In genomic region chr11:19666732-19667131, GRCm38 (mm10) we compare ENCODE assay signal across 21 mouse cellular contexts.
DNase-seq lines count a peak whose midpoint lies in the region; ATAC-seq lines count a peak whose summit lies in the region.
"Had no signal": no experiment of that assay in that cellular context is flagged by ENCODE, and none has a peak within 500 bp of the region (broad histone marks: within the 10 kb centered on the region; RNA-seq: fewer than 3 reads in every experiment).

No protein-coding gene starts in this region.

- no peak for DNase-seq in frontal cortex, postnatal 36 days (ENCODE audit: low spot score in 2 of 2)
- peak; percentile 40 for DNase-seq in 3T3-L1 (ENCODE audit: low read depth, low spot score)
- DNase-seq in brain, adult 2 months (ENCODE audit: low read depth, low spot score) = peak; percentile 58
- no peak for DNase-seq in limb, embryonic 10.5 days (ENCODE audit: low spot score)
- DNase-seq in retina, postnatal 1 day = no peak
- no peak for DNase-seq in cerebellum, adult 11 months
- DNase-seq: adrenal gland, postnatal 25 days; cerebellum, adult 11-12 months; cerebellum, adult 9-10 months; cerebellum, postnatal 25 days; gastrocnemius, postnatal 36 days; heart, adult 18-20 months; heart, postnatal 10 days; kidney, adult 11 months had no signal

- H3K4me1 ChIP-seq in limb, embryonic 10.5 days = peaks cover 18% of the 10 kb centered on the region

- H3K27ac ChIP-seq in limb, embryonic 10.5 days = no peak overlapping the region
- H3K27ac ChIP-seq: embryonic facial prominence, embryonic 13.5 days; heart, embryonic 10.5 days; hindbrain, embryonic 13.5 days; hindbrain, postnatal 0 days had no signal

- ATAC-seq in frontal cortex, adult (ENCODE audit: low TSS enrichment) = peak; percentile 94
- ATAC-seq: activated CD4-positive, CD25-positive, alpha-beta regulatory T cell, adult 4 months; forebrain, embryonic 16.5 days; hindbrain, postnatal 0 days had no signal

- no peak overlapping the region for H3K4me3 ChIP-seq in limb, embryonic 10.5 days
- H3K4me3 ChIP-seq: embryonic facial prominence, embryonic 13.5 days; heart, embryonic 10.5 days; hindbrain, embryonic 13.5 days had no signal

- WGBS in limb, embryonic 10.5 days = 94% methylated on average over 4 of the region's 4 CpGs

- H3K27me3 ChIP-seq in limb, embryonic 10.5 days (ENCODE audit: low read depth, poor library complexity, severe bottlenecking) = peaks cover 5% of the 10 kb centered on the region
- H3K27me3 ChIP-seq: embryonic facial prominence, embryonic 13.5 days; hindbrain, embryonic 13.5 days had no signal

- H3K9me3 ChIP-seq in limb, embryonic 10.5 days (replicated peaks) = no peaks in the 10 kb centered on the region
- H3K9me3 ChIP-seq: embryonic facial prominence, embryonic 13.5 days; heart, embryonic 10.5 days; hindbrain, embryonic 13.5 days had no signal

- H3K36me3 ChIP-seq in limb, embryonic 10.5 days = no peaks in the 10 kb centered on the region
- H3K36me3 ChIP-seq: embryonic facial prominence, embryonic 13.5 days; heart, embryonic 10.5 days; hindbrain, embryonic 13.5 days had no signal

Comparison
In these comparisons a context has a peak if more than half of its experiments do, and no peak if none do; other contexts are left out.
1. DNase-seq: peak in 3T3-L1 (single experiment) and brain, adult 2 months (single experiment); none in frontal cortex, postnatal 36 days (0 of 2), limb, embryonic 10.5 days (single experiment), retina, postnatal 1 day (single experiment) and cerebellum, adult 11 months (single experiment).